In genomic region chr6:50366724-50367123, GRCm38 (mm10) we compare ENCODE assay signal across 11 mouse cellular contexts.
DNase-seq lines count a peak whose midpoint lies in the region; ATAC-seq lines count a peak whose summit lies in the region.
"Had no signal": no experiment of that assay in that cellular context is flagged by ENCODE, and none has a peak within 500 bp of the region (broad histone marks: within the 10 kb centered on the region; RNA-seq: fewer than 3 reads in every experiment).

No protein-coding gene starts in this region.

- H3K4me1 ChIP-seq in heart, embryonic 12.5 days (replicated peaks): peaks cover 35% of the 10 kb centered on the region
- H3K4me1 ChIP-seq in kidney, embryonic 14.5 days (ENCODE audit: control insufficient read depth, insufficient read depth, low read length): no peaks in the 10 kb centered on the region
- H3K4me1 ChIP-seq in forebrain, embryonic 14.5 days (ENCODE audit: control insufficient read depth, insufficient read depth, low read length): no peaks in the 10 kb centered on the region
- H3K4me1 ChIP-seq: embryonic facial prominence, embryonic 12.5 days had no signal

- intact Hi-C loops in left cerebral cortex, postnatal 25 days (cut with DNase I): no loop called here

- H3K36me3 ChIP-seq in heart, embryonic 12.5 days: peaks cover 12% of the 10 kb centered on the region
- no peaks in the 10 kb centered on the region; the same call in 1 of the 2 replicates for H3K36me3 ChIP-seq in kidney, embryonic 14.5 days (ENCODE audit: control insufficient read depth, insufficient read depth, low read length)
- H3K36me3 ChIP-seq in forebrain, embryonic 14.5 days (ENCODE audit: control insufficient read depth, insufficient read depth, low read length): no peaks in the 10 kb centered on the region
- H3K36me3 ChIP-seq: hindbrain, embryonic 15.5 days had no signal

- no peak overlapping the region for H3K4me3 ChIP-seq in heart, embryonic 12.5 days
- no peak overlapping the region for H3K4me3 ChIP-seq in kidney, embryonic 14.5 days (ENCODE audit: low read length)
- H3K4me3 ChIP-seq in forebrain, embryonic 14.5 days (ENCODE audit: low read depth, low read length): no peak overlapping the region
- H3K4me3 ChIP-seq: embryonic facial prominence, embryonic 12.5 days; hindbrain, embryonic 15.5 days had no signal

- H3K4me2 ChIP-seq in heart, embryonic 12.5 days: no peak overlapping the region
- no peak overlapping the region for H3K4me2 ChIP-seq in kidney, embryonic 14.5 days (replicated peaks; ENCODE audit: low read depth, low read length)
- H3K4me2 ChIP-seq in forebrain, embryonic 14.5 days (ENCODE audit: low read length): no peak overlapping the region
- H3K4me2 ChIP-seq: embryonic facial prominence, embryonic 12.5 days; hindbrain, embryonic 15.5 days had no signal

- 40% methylated on average over 5 of the region's 5 CpGs for WGBS in heart, embryonic 12.5 days
- 89% methylated on average over 5 of the region's 5 CpGs for WGBS in kidney, embryonic 14.5 days
- WGBS in forebrain, embryonic 14.5 days: 78% methylated on average over 5 of the region's 5 CpGs

- H3K27ac ChIP-seq in heart, embryonic 12.5 days (ENCODE audit: poor library complexity, severe bottlenecking): peak overlapping the region; percentile 72
- H3K27ac ChIP-seq in kidney, embryonic 14.5 days (ENCODE audit: low read depth, low read length): no peak overlapping the region
- H3K27ac ChIP-seq in forebrain, embryonic 14.5 days (ENCODE audit: low read depth, low read length): no peak overlapping the region
- H3K27ac ChIP-seq: embryonic facial prominence, embryonic 12.5 days; hindbrain, embryonic 15.5 days had no signal

- peak; percentile 92 for DNase-seq in brain, adult 2 months (ENCODE audit: low read depth, low spot score)
- DNase-seq in cerebellum, adult 8-10 months: peak; percentile 53
- DNase-seq in left cerebral cortex, postnatal 25 days (ENCODE audit: low spot score in 2 of 2): peak; percentile 61 to 92
- no peak for DNase-seq in adrenal gland, adult 8-10 months
- DNase-seq in adrenal gland, adult 2 months: no peak
- no peak for DNase-seq in forebrain, embryonic 14.5 days (ENCODE audit: low spot score)
- DNase-seq: kidney, postnatal 4 days had no signal

- 0 out of 2 replicates have a peak overlapping the region, but pooled peaks have one; percentile 2 for H3K9ac ChIP-seq in heart, embryonic 12.5 days
- H3K9ac ChIP-seq in kidney, embryonic 14.5 days (ENCODE audit: low read depth, low read length): no peak overlapping the region
- no peak overlapping the region for H3K9ac ChIP-seq in forebrain, embryonic 14.5 days (ENCODE audit: low read length)
- H3K9ac ChIP-seq: embryonic facial prominence, embryonic 12.5 days; hindbrain, embryonic 15.5 days had no signal

- 0 out of 2 replicates have a peak, but pooled peaks cover 2% of the 10 kb centered on the region for H3K27me3 ChIP-seq in heart, embryonic 12.5 days (replicated peaks)
- H3K27me3 ChIP-seq in kidney, embryonic 14.5 days (ENCODE audit: control insufficient read depth, insufficient read depth, low read length): no peaks in the 10 kb centered on the region
- H3K27me3 ChIP-seq in forebrain, embryonic 14.5 days (replicated peaks; ENCODE audit: control insufficient read depth, insufficient read depth, low read length): no peaks in the 10 kb centered on the region
- H3K27me3 ChIP-seq: embryonic facial prominence, embryonic 12.5 days; hindbrain, embryonic 15.5 days had no signal

- no peak for ATAC-seq in heart, embryonic 12.5 days (ENCODE audit: insufficient number of reproducible peaks, low FRiP score)
- ATAC-seq in kidney, embryonic 14.5 days (ENCODE audit: low FRiP score, low TSS enrichment): no peak
- no peak for ATAC-seq in forebrain, embryonic 14.5 days

- H3K9me3 ChIP-seq in heart, embryonic 12.5 days (replicated peaks): no peaks in the 10 kb centered on the region
- peaks cover 2% of the 10 kb centered on the region; the same call in 1 of the 2 replicates for H3K9me3 ChIP-seq in kidney, embryonic 14.5 days (ENCODE audit: control insufficient read depth, low read length)
- H3K9me3 ChIP-seq in forebrain, embryonic 14.5 days (replicated peaks; ENCODE audit: control insufficient read depth, low read length): no peaks in the 10 kb centered on the region
- H3K9me3 ChIP-seq: embryonic facial prominence, embryonic 12.5 days; hindbrain, embryonic 15.5 days had no signal

Comparison
In these comparisons a context has a peak if more than half of its experiments do, and no peak if none do; other contexts are left out.
1. DNase-seq: peak in brain, adult 2 months (single experiment), cerebellum, adult 8-10 months (single experiment) and left cerebral cortex, postnatal 25 days (2 of 2); none in adrenal gland, adult 8-10 months (single experiment), adrenal gland, adult 2 months (single experiment) and forebrain, embryonic 14.5 days (single experiment).